Mouse (Mus musculus) gastrocnemius, adult 2 months (tissue): ENCODE results near the gene Mmp28. TPM values are rescaled to one million over a fixed set of nuclear protein-coding genes. Genes with fewer than 3 reads are reported as not detected.

Experiments used
- DNase-seq: peaks from one replicate; pipeline ENCODE4 v3.0.0; 2022
- H3K27ac ChIP-seq: fragments of 200-600 bp; 2 replicates; pipeline ENCODE4 v1.8.1; 2022; ENCODE audit warnings: mild to moderate bottlenecking
- H3K4me3 ChIP-seq: fragments of 200-600 bp; 2 replicates; pipeline ENCODE4 v1.8.1; 2022; ENCODE audit warnings: mild to moderate bottlenecking, moderate library complexity
- CTCF ChIP-seq: fragments of 200-600 bp; IDR thresholded peaks from 2 replicates; pipeline ENCODE4 v1.8.1; 2022; ENCODE audit warnings: antibody characterized with exemption, mild to moderate bottlenecking, moderate library complexity
- intact Hi-C: fragments of 180-260 bp; cut with DNase I; formaldehyde crosslinking; loops from one replicate; pipeline ENCODE4 v1.15.1; 2025
- total RNA-seq, 2 experiments: library from RNA; stranded (reverse); gene quantifications; 2 replicates each; pipeline ENCODE4 v1.2.3; 2021

Mmp28 gene
- total RNA-seq, 2 experiments from 2014 or later, result 1.9 to 3.2 TPM

DNA sequence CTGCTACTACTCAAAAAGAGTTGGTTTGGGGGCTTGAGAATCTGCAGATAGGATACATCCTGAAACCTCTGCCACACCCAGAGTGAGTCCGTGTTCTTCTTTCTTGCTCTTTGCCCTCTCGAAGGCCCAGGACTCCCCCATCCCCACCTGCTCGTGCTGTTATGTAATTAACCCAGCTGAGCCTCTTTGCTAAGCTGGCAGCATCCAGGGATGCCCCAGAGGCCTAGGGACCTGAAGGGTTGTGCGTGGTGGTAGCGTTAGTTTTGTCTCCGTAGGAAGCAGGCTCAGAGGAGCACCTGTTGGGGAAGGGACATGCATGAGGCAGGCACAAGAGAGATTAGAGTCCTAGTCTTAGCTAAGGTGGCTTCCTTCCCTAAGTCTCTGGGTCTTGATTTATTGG, 52.4 kb downstream of the Mmp28 start:
- Histone ChIP-seq H3K4me3 (no peak overlapping the region), H3K27ac (no peak overlapping the region)
- no peak for TF ChIP-seq CTCF
- no peak for DNase-seq
- intact Hi-C loops, result no loop called here

- peak overlapping the region; percentile 71 for H3K4me3 ChIP-seq
- no peak overlapping the region for H3K27ac ChIP-seq
- intact Hi-C loops, result no loop called here
- DNase-seq, result no peak
- TF ChIP-seq CTCF, result no peak
Measured at GRCm38 (mm10) chr11:83409792-83410291, 53.0 kb downstream of the Mmp28 start.

GRCm38 (mm10) chr11:83409087-83409754, 53.6 kb downstream of the Mmp28 start, which contains the start of gene Rasl10b:
TSS of gene Rasl10b (plus strand) at chr11:83409137.
- peak; percentile 27 for DNase-seq
- no peak for TF ChIP-seq CTCF
- H3K27ac ChIP-seq, result no peak within 1 kb of the TSS
- intact Hi-C loops, result no loop called here
- peak within 1 kb of the TSS; percentile 71 for H3K4me3 ChIP-seq

DNA sequence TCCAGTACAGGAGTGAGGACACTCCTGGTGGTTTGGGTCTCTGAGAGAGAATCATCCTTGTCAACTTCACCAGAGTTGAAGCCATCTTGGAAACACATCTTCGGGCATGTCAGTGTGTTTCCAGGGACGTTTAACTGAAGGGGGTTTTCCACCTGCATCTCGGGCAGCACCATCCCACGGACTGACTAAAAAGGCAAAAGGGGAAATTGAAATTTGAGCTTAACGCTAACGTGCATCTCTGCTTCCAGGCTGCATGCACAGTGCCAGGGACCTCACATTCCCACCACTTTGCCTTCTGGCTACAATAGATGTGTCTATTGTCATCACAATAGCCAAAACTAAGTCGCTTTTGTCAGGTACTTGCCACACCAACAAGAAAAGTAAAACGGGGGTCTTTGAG, 54.6 kb downstream of the Mmp28 start:
- no peak for TF ChIP-seq CTCF
- no peak for DNase-seq
- H3K4me3 ChIP-seq, result no peak overlapping the region
- intact Hi-C loops, result no loop called here
- H3K27ac ChIP-seq, result no peak overlapping the region

- TF ChIP-seq CTCF, result no peak
- Histone ChIP-seq H3K27ac (no peak overlapping the region), H3K4me3 (no peak overlapping the region)
- intact Hi-C loops, result no loop called here
- DNase-seq, result no peak
Measured at GRCm38 (mm10) chr11:83406391-83406790, 56.5 kb downstream of the Mmp28 start.

DNA sequence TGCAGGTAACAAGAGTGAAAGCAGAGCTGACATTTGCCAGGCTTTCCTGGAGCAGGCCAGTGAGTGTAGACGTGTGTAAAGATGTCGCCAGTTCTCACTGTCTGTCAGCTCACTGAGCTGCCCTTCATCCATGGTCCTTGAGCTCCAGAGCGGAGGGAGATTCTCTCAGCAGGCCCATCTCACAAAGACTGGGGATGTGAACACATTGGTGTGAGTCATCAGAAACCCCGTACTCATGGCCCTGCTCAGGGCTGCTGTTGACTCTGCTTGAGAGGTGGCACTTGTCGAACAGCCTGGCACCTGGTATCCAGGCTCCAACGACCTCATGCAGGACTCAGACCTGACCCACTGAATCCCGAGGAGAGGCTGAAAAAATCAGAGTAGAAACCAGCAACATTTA, 59.1 kb downstream of the Mmp28 start:
- no peak for DNase-seq
- intact Hi-C loops, result no loop called here
- H3K4me3 ChIP-seq, result no peak overlapping the region

GRCm38 (mm10) chr11:83398724-83399123, 64.1 kb downstream of the Mmp28 start:
- H3K27ac ChIP-seq, result no peak overlapping the region
- intact Hi-C loops, result no loop called here
- TF ChIP-seq CTCF, result no peak
- no peak overlapping the region for H3K4me3 ChIP-seq
- no peak for DNase-seq

More for the DNA sequence above, 59.1 kb downstream of the Mmp28 start:
- no peak for TF ChIP-seq CTCF
- no peak overlapping the region for H3K27ac ChIP-seq

GRCm38 (mm10) chr11:83397626-83398025, 65.2 kb downstream of the Mmp28 start:
- no peak overlapping the region for H3K4me3 ChIP-seq
- DNase-seq, result no peak
- no peak overlapping the region for H3K27ac ChIP-seq
- no peak for TF ChIP-seq CTCF
- intact Hi-C loops, result no loop called here

- DNase-seq, result no peak
- H3K27ac ChIP-seq, result no peak overlapping the region
- TF ChIP-seq CTCF, result no peak
- intact Hi-C loops, result no loop called here
- no peak overlapping the region for H3K4me3 ChIP-seq
Measured at GRCm38 (mm10) chr11:83394802-83395439, 68.0 kb downstream of the Mmp28 start.

DNA sequence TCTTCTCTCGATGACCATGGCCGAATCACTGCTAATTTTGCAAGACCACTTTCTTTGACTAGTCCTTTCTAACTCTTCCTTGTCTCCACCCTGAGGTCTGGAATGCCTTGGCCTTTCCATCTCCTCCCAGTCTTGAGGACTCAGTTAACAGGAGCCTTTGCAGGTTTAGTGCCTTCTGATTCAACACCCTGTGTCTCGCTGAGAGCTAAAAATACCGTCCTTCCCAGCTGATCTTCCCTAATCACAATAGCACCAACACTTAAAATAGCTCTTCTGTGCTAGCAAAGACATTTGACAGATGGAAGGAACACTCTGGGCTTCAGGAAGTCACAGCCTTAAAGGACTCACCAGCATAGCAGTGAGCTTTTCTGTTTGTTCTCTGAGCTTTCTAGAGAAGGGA, 69.8 kb downstream of the Mmp28 start:
- Histone ChIP-seq H3K4me3 (no peak overlapping the region), H3K27ac (no peak overlapping the region)
- intact Hi-C loops, result no loop called here
- no peak for DNase-seq
- TF ChIP-seq CTCF, result no peak

Other genes starting within 250 kb of the Mmp28 start
- gene Slfn14, start 176.3 kb downstream of the Mmp28 start, total RNA-seq, result not detected
- 10 to 100 TPM; 28.8 to 36.0 TPM for gene Ap2b1, start 164.0 kb downstream of the Mmp28 start, total RNA-seq
- gene Pex12, start 160.5 kb downstream of the Mmp28 start, total RNA-seq, result 10 to 100 TPM; 10.7 to 15.1 TPM
- under 1 TPM; 0.36 to 0.50 TPM for gene Rasl10b, start 53.9 kb downstream of the Mmp28 start, total RNA-seq
- gene Gas2l2, start 33.6 kb downstream of the Mmp28 start, total RNA-seq, result not detected
- not detected for gene 1700020L24Rik, start 25.4 kb downstream of the Mmp28 start, total RNA-seq
- gene Taf15, start 10.0 kb upstream of the Mmp28 start, total RNA-seq, result 10 to 100 TPM; 27.1 to 30.5 TPM
- not detected for gene Heatr9, start 59.1 kb upstream of the Mmp28 start, total RNA-seq
- gene Ccl5, start 67.4 kb upstream of the Mmp28 start, total RNA-seq, result not detected
- 1 to 10 TPM; 2.4 to 6.2 TPM for gene Ccl9, start 115.6 kb upstream of the Mmp28 start, total RNA-seq
- 1 to 10 TPM; 5.5 to 9.3 TPM for gene Ccl6, start 130.0 kb upstream of the Mmp28 start, total RNA-seq
- not detected for gene Rpl9-ps1, start 182.6 kb upstream of the Mmp28 start, total RNA-seq
- gene Ccl3, start 186.3 kb upstream of the Mmp28 start, total RNA-seq, result not detected
- gene Ccl4, start 199.5 kb upstream of the Mmp28 start, total RNA-seq, result not detected
- gene Wfdc17, start 240.9 kb upstream of the Mmp28 start, total RNA-seq, result under 1 TPM; 0.47 to 0.69 TPM
- gene Wfdc18, start 245.9 kb upstream of the Mmp28 start, total RNA-seq, result not detected